Mouse (Mus musculus) heart, embryonic 16.5 days (tissue): ENCODE results near the gene Per2. TPM values are rescaled to one million over a fixed set of nuclear protein-coding genes. Genes with fewer than 3 reads are reported as not detected.
A peak's percentile ranks its signal among the peaks of the same experiment; 100 is the strongest.

Experiments
- ATAC-seq: fragments of 200-750 bp; cut with Nextera tagmentation; replicated peaks from 2 replicates; pipeline ENCODE4 v1.8.0; 2017; ENCODE audit warnings: moderate number of reproducible peaks; ENCODE audit not compliant: insufficient read depth, low FRiP score; ENCODE audit errors: extremely low read depth
- H3K27ac ChIP-seq: fragments of 300-500 bp; sonication (generic); 2 replicates; pipeline ENCODE4 v1.5.1; 2014; ENCODE audit warnings: mild to moderate bottlenecking, low read length, control low read depth, moderate library complexity
- H3K27me3 ChIP-seq: fragments of 300-500 bp; sonication (generic); 2 replicates; pipeline ENCODE4 v1.6.1; 2014; ENCODE audit warnings: low read length, mixed read lengths; ENCODE audit not compliant: control insufficient read depth, insufficient read depth
- H3K36me3 ChIP-seq: fragments of 300-500 bp; sonication (generic); 2 replicates; pipeline ENCODE4 v1.6.1; 2014; ENCODE audit not compliant: control insufficient read depth, insufficient read depth
- H3K4me1 ChIP-seq: fragments of 300-500 bp; sonication (generic); 2 replicates; pipeline ENCODE4 v1.6.1; 2014; ENCODE audit warnings: low read length, mixed read lengths; ENCODE audit not compliant: control insufficient read depth, insufficient read depth
- H3K4me2 ChIP-seq: fragments of 300-500 bp; sonication (generic); 2 replicates; pipeline ENCODE4 v1.6.1; 2014; ENCODE audit warnings: low read depth, mild to moderate bottlenecking, control low read depth, low read length
- H3K4me3 ChIP-seq: fragments of 300-500 bp; sonication (generic); 2 replicates; pipeline ENCODE4 v1.5.1; 2014; ENCODE audit warnings: mild to moderate bottlenecking, control low read depth, low read length
- H3K9ac ChIP-seq: fragments of 300-500 bp; sonication (generic); 2 replicates; pipeline ENCODE4 v1.6.1; 2014; ENCODE audit warnings: low read length, control low read depth
- H3K9me3 ChIP-seq: fragments of 300-500 bp; sonication (generic); replicated peaks from 2 replicates; pipeline ENCODE4 v1.6.1; 2016; ENCODE audit warnings: low read length; ENCODE audit not compliant: control insufficient read depth
- WGBS: fragments of 180-500 bp; shearing (Covaris S2); extraction: QIAGEN DNeasy Blood & Tissue Kit; methylation state at CpG from one replicate; pipeline ENCODE4 v1.1.7; 2014; 5-methylcytosine and 5-hydroxymethylcytosine counted together
- polyA plus RNA-seq: library from polyadenylated mRNA; unstranded; fragments of >200 nt; fragmentation: Nextera tagmentation; extraction: Ambion mirVana; gene quantifications from 2 replicates; pipeline ENCODE4 v1.2.1, GENCODE M21; 2015

The Per2 gene
- polyA plus RNA-seq, 1 experiment from 2014 or later = 4.9 TPM

DNA sequence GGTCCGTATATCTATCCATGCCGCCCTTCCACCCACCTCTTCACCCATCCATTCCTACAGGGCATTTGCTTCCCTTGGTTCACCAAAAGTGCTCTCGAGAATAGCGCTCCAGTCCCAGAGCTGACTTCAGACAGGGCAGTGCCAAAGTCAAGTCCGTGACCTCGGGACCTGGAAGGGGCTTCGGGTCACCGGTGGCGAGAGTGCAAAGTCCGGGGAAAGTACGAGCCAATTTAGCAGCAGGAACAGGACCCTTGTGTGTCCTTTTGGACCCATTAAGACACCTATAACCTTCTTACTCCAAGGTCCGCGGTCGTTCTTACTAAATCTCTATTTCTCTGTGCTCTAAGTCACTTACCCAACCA lies 45.6 kb downstream of the Per2 start:
- WGBS = under 1% methylated on average over 14 of the region's 14 CpGs
- Histone ChIP-seq H3K4me2 (peak overlapping the region; percentile 97), H3K4me3 (peak overlapping the region; percentile 86), H3K36me3 (peaks cover 12% of the 10 kb centered on the region), H3K27ac (peak overlapping the region; percentile 97), H3K9me3 (no peaks in the 10 kb centered on the region), H3K9ac (peak overlapping the region; percentile 78), H3K4me1 (peaks cover 22% of the 10 kb centered on the region), H3K27me3 (no peaks in the 10 kb centered on the region)
- peak; percentile 7; the same call in 1 of the 2 replicates for ATAC-seq

DNA sequence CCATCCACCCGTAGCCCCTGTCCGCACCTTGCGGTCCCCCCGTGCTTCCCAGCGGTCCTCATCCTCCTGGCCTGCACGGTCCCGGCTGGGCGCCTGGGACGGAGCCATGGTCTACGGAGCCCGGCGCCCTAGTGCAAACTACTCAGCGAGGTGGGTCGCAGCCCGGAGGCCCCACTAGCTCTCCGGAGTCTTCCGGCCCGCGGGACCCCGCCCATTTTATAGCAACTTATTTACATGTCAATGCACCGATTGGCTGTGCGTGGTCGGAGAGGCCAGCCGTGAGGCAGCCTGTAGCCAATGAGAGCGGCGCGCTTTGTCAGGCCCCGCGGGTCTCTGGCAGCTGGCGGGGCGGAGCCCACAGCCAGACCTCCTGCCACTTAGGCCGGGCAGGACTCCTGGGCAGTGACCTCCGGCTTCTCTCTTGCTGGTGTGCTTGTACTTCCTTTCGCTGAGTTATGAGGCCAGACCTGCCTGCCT lies 46.1 kb downstream of the Per2 start:
- peak; percentile 91 for ATAC-seq

DNA sequence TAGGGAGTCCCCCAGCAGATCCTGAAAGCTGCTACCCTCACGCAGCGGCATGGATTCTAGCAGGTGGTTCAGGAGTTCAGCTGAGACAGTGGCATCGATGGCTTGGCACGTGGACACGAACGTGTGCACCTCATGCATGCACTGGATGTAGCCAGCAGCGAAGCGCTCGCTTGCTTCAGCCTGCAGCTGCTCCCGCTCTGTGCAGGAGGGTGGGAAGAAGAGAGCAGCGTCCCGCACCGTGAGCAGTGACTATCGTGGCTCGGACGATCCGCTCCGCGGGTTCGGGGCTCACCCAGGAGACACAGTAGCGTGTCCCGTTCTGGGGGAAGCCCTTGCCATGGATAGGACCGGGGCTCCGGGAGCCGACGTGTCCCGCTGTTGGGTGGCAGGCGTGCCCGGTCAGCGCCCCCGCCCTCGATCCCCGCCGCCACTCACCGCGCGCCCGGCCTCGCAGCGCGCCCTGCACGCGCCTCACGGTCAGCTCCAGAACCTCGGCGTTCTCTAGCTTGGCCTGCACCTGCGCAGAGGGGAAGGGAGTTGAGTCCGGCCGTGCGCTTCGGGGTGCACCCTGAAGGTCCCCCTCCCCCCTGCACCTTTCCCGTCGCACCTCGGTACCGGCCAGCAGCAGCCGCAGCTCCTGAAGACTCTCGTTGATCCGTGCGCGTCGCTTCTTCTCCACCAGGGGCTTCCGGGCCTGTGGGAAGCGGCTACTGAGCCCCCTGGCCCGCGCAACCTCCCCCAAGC lies 46.7 kb downstream of the Per2 start:
- Histone ChIP-seq H3K27ac (peak overlapping the region; percentile 89), H3K4me3 (peak overlapping the region; percentile 86), H3K9me3 (no peaks in the 10 kb centered on the region), H3K4me1 (peaks cover 22% of the 10 kb centered on the region), H3K4me2 (peak overlapping the region; percentile 97), H3K27me3 (no peaks in the 10 kb centered on the region), H3K9ac (peak overlapping the region; percentile 81), H3K36me3 (peaks cover 4% of the 10 kb centered on the region)
- peak; percentile 6; the same call in 1 of the 2 replicates for ATAC-seq
- WGBS = 4% methylated on average over 61 of the region's 65 CpGs

More for the DNA sequence above, 46.1 kb downstream of the Per2 start:
- no peaks in the 10 kb centered on the region for H3K27me3 ChIP-seq
- peak overlapping the region; percentile 81 for H3K9ac ChIP-seq
- under 1% methylated on average over 34 of the region's 34 CpGs for WGBS
- H3K9me3 ChIP-seq = no peaks in the 10 kb centered on the region
- peak overlapping the region; percentile 86 for H3K4me3 ChIP-seq
- H3K27ac ChIP-seq = peak overlapping the region; percentile 97
- H3K4me1 ChIP-seq = peaks cover 22% of the 10 kb centered on the region
- peak overlapping the region; percentile 97 for H3K4me2 ChIP-seq
- peaks cover 10% of the 10 kb centered on the region for H3K36me3 ChIP-seq

DNA sequence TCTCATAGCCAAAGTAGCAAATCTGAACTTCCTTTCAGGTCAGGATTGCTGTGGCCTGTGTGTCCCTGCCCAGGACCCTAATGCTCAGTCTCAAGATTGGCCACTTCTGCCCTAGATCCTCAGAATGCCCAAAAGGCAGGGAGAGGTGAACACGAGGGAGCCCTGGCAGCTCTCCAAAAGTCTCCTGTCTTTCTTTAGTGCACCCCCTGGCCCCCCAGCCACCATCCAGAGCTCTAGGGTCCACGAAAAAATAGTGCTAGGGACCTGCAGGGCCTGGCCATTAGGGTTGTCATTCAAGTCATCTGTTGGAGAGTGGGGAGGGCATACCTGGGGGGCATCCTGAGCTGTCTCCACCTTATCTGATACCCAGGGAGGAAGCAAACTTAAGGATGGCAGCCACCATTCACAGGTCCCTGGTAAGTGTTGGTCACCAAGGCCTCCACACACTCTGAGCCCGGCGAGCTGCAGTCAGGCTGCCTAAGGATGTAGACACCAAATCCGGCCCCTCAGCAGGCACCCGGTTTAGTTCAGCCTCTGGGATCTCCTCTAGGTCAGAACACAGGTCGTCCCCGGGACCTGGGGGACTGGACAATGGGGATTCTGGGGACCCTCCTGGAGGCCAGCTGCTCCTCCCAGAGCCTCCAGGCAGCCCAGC lies 47.4 kb downstream of the Per2 start:
- Histone ChIP-seq H3K27ac (no peak overlapping the region), H3K9me3 (no peaks in the 10 kb centered on the region), H3K4me3 (peak overlapping the region; percentile 86), H3K4me1 (peaks cover 22% of the 10 kb centered on the region), H3K36me3 (peaks cover 3% of the 10 kb centered on the region; the same call in 1 of the 2 replicates), H3K4me2 (peak overlapping the region; percentile 97), H3K27me3 (no peaks in the 10 kb centered on the region), H3K9ac (peak overlapping the region; percentile 81)
- WGBS = 66% methylated on average over 8 of the region's 8 CpGs
- no peak for ATAC-seq

DNA sequence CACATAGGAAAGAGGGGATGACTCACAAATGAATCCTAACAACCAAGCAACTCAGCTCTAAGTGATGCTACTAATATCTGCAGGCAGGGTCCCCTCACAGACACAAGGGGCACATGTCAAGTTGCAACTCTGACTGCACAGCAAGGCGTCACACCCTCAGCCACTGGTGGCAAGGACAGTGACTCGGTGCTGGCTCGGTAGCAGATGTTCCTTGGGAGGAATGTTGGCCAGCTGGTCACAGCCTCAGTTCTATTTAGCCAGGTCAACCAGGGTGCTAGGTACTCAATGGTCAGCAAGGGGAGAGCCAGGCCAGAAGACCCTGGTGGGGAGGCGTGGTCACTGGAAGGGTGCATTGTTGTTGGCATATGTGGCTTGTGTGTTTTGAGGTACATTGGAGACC lies 51.3 kb downstream of the Per2 start:
- WGBS = 63% methylated on average over 4 of the region's 4 CpGs
- Histone ChIP-seq H3K4me1 (peaks cover 10% of the 10 kb centered on the region), H3K27ac (no peak overlapping the region), H3K4me3 (no peak overlapping the region), H3K9ac (no peak overlapping the region), H3K9me3 (no peaks in the 10 kb centered on the region), H3K27me3 (no peaks in the 10 kb centered on the region), H3K4me2 (no peak overlapping the region), H3K36me3 (no peaks in the 10 kb centered on the region)
- ATAC-seq = no peak

DNA sequence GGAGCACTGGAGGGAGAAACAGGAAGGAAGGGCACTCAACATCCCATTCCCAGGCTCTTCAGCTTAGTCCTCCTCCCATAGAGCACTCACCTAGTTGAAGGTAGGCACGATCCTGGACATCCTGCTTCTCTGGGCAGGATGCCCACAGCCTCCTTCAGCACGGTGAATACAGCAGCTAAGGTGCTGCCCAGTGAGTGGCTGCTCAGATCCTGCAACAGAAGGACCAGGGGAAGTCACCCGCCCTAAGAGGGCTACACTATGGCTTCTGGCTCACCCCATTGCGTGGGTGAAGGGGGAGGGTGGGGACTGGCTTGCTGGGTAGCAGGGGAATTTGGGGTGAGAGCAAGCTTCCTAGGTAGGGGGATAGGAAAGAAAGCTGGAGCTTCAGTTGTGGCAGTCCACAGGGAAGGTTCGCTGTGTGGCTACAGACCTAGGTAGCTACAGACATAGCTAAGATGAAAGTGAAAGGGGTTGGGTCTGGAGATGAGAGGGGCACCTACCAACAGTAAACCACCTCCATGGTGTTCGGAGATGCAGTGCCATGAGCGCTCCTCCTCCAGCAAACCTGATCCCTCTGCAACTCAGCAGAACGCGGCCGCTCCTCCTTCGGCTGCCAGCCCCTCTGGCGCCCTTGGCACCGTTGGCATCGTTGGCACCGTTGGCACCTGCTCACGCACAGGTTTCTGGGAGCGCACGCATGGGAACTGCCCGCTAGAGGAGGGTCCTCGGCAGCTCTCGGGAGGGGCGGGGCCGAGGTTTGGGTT lies 53.5 kb downstream of the Per2 start:
- no peaks in the 10 kb centered on the region for H3K27me3 ChIP-seq
- no peaks in the 10 kb centered on the region for H3K36me3 ChIP-seq
- ATAC-seq = 0 out of 2 replicates have a peak, but pooled peaks have one; percentile 28
- no peaks in the 10 kb centered on the region for H3K4me1 ChIP-seq
- no peaks in the 10 kb centered on the region for H3K9me3 ChIP-seq
- H3K27ac ChIP-seq = no peak overlapping the region
- no peak overlapping the region for H3K9ac ChIP-seq
- WGBS = 53% methylated on average over 23 of the region's 23 CpGs
- H3K4me2 ChIP-seq = no peak overlapping the region
- H3K4me3 ChIP-seq = no peak overlapping the region

DNA sequence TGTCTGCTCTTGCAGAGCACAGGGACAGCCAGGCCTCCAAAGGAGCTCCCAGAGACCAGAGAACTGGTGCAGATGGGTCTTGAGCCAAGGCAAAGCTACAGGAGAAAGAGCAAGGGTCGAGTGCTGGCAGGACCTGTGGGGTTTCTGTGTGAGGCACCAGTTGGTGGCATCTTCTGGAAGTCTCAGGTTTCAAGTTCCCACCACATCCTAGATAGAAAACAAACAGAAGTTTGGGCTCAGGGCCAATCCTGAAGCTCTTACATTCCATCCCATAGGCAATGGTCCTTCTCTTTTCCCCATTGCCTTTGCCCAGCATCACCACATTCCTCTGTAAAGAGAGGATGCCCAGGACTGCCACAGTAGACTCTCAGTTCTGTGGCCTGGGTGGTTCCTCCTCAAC lies 54.1 kb downstream of the Per2 start:
- WGBS = 13% methylated on average over 1 of the region's 1 CpGs
- ATAC-seq = no peak
- Histone ChIP-seq H3K36me3 (no peaks in the 10 kb centered on the region), H3K4me2 (no peak overlapping the region), H3K9ac (no peak overlapping the region), H3K9me3 (no peaks in the 10 kb centered on the region), H3K27ac (no peak overlapping the region), H3K4me3 (no peak overlapping the region), H3K27me3 (no peaks in the 10 kb centered on the region), H3K4me1 (no peaks in the 10 kb centered on the region)

DNA sequence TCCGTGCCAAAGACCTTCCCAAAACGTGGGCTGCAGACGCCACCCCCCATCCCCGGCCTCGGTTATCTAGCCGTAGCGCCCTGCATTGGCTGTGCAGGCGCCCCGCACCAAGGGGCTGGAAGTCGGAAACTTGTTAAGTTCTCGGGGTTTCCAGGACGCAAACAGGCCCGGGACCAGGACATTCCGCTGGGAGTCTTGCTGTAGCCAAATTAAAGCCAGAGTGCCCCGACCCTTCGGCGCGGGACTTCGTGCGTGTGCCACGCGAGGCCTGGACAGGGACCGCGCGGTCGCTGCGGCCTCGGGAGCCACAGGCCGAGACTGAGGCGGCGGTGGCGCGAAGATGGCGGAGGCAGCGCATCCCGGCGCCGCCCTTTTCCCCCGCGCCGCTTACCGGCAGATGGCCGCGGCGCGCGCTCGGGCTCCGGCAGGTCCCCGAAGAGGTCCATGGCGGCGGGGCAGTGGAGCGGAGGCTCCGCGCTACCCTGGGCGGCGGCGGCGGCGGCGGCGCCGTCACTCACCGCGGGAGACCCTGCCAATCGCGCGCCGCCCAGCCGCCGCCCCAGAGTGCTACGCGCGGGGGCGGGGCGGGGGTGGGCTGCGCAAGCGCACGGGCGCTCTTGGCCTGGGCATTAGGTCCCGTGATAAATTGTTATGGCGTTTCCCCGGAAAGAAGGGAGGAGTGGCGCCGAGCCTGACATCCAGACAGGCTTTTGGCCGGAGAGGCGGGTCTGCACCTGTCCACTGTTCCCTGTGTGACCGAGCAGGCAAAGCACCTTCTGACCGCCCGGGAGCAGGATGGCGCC lies 60.7 kb downstream of the Per2 start, which contains the start of gene Ilkap:
Gene Ilkap (minus strand): TSS at position 556 of the 803 bp plus-strand sequence.
- WGBS = under 1% methylated on average over 86 of the region's 91 CpGs
- peak within 1 kb of the TSS; percentile 97 for H3K9ac ChIP-seq
- peak; percentile 97 for ATAC-seq

More for the DNA sequence above, 60.7 kb downstream of the Per2 start, which contains the start of gene Ilkap:
- H3K9me3 ChIP-seq = no peaks in the 10 kb centered on the region
- peak within 1 kb of the TSS; percentile 82 for H3K4me2 ChIP-seq
- peak within 1 kb of the TSS; percentile 89 for H3K27ac ChIP-seq
- peak within 1 kb of the TSS; percentile 93 for H3K4me3 ChIP-seq
- no peaks in the 10 kb centered on the region for H3K27me3 ChIP-seq
- 0 out of 2 replicates have a peak, but pooled peaks cover 3% of the 10 kb centered on the region for H3K36me3 ChIP-seq
- peaks cover 17% of the 10 kb centered on the region for H3K4me1 ChIP-seq
